Mouse (Mus musculus) kidney, adult 8-10 months (tissue): ENCODE data around the gene Hoxd12.

ENCODE experiments used
- DNase-seq, 2 experiments: peaks; one replicate each; pipeline ENCODE4 v3.0.0; 2022

Hoxd12 gene

DNA sequence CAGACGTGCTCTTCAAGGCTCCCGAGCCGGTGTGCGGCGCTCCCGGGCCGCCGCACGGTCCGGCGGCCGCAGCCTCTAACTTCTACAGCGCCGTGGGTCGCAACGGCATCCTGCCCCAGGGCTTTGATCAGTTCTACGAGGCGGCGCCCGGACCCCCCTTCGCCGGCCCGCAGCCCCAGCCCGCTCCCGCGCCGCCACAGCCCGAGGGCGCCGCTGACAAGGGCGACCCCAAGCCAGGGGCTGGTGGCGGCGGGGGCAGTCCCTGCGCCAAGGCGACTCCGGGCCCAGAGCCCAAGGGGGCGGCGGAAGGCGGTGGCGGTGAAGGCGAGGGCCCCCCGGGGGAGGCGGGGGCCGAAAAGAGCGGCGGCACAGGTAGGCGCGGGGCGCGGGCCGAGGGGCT is 8.0 kb downstream of the Hoxd12 start:
- no peak for DNase-seq

DNA sequence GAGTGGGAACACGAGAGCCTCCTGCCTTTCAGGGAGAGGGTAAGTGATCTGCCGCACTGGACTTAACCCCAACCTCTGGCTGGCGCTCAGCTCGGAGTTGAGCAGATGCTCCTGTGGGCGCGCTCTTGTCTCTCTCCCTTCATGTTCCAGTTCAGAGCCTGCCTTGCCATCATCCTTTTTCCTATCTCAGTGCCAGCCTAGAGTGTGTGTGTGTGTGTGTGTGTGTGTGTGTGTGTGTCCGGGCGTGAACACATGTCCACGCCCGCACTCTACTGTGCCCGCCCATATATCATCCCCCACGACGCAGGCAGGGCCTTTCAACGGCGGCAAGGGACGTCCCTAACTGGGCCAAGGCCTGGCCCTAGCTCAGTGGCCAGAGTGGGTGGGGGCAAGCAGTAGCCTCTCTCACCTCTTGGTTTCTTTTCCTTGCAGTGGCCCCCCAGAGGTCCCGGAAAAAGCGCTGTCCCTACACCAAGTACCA is 8.7 kb downstream of the Hoxd12 start:
- DNase-seq, result no peak

GRCm38 (mm10) chr2:74684106-74684505 is 9.3 kb downstream of the Hoxd12 start:
- DNase-seq, result no peak

- DNase-seq, result no peak
Observed at GRCm38 (mm10) chr2:74685059-74685603, 10.3 kb downstream of the Hoxd12 start.

- DNase-seq, result peak; percentile 80 to 87
Observed at GRCm38 (mm10) chr2:74686301-74686987, 11.6 kb downstream of the Hoxd12 start.

DNA sequence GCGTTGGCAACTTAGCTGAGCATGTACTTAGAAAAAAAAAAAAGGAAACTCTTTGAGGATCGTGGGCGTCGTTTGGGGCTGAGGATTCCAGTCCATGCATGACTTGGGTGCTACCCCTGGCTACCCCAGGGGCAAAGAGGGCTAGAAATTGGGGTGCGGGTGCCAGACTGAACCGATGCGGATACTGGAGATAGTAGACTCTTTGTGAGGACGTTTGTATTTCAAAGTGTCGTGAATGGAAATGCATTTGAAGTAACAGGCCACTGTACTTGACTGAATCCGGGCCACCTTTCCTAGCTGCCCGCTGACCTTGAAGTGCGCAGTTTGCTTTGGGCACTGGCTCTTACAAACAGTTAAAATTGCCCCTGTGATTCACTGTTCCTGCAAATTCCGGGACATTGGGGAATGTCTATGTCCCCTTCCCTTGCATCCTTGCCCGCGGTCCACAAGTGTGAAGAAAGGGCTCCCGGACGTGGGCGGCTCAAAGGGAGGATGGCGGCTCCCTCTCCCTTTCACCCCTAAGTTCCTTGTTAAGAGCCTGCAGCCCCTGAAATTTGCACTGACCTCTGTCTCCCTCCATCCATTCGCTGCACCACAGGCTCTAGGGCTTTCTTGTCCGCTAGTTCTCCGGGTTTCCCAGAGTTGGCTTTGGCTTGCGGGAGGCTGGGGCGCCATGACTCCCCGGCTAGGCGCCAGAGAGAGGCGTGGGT is 12.3 kb downstream of the Hoxd12 start:
- DNase-seq, result no peak

DNA sequence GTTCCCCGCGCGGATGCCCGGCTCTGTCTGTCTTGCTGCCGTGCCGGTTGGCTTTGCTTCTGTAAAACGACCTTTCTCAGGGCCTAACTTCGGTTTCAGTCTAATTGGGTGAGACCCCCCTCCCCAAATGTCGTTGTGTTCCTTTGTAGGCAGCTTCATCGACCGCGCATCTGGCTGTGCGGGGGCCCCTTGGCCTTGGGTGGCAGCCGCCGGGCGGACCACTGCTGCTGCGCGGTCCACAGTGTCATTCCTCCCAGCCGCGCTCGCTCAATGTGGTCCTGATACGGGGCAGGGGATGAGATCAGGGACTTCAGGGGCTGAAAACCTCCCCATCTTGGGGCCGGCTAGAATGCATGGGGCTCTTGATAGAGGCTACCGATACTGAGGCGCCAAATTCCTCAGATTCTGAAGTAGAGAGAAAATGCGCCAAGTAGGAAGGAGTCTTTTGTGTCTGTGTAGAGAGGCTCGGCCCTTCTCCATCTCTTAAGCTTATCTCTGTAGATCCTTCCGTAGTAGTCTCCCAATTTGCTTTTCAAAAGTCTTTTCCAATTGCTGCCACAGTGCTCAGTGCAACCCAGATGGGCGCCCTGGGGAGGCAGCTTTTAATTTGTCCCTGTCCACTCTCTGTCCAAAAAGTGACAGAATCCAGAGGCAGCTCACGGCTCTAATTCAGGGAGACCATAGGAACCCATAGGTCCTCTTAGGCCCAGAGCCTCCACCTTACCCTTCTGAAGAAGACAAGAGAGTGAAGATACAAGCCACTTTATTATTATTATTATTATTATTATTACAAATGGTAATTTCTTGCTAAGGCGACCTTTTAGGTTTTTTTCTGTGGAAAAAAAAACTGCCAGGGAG is 13.1 kb downstream of the Hoxd12 start:
- DNase-seq, result no peak

DNA sequence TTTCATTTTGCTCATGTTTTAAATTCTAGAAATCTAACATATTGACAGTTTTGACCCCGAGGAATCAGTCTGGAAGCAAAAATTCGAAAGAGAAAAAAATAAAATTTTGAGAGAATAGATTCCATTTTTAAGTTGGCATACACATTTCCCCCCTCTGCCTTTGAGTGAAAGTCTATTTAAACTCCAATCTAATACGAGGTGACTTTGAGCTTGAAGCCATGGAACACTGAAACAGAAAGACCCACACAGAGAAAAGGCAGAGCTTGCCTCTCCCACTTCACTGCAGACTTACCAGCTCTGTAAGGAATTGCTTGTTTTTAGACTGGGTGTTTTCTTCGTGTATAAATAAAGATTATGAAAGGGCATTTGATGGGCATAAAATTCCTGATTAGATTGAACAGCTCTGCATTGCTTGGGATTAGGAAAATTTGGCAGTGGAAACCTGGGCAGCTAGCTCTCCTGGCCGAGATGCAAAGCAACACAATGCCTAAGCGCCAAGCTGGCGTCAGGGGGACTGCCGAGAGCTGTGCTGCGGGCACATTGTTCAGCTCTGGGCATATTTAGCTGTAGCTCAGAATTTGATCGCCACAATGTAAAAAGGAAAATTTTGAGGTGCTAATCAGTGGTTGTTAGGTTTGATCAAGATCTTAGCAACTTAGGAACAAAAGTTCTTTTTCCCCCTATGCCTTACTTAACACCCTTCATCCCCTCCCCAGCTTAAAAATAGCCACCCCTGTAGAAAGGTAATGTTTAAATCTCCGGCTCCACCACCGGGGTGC is 14.2 kb downstream of the Hoxd12 start:
- no peak for DNase-seq

- DNase-seq, result peak in 1 of 2 experiments; percentile 27
Observed at GRCm38 (mm10) chr2:74689574-74690337, 14.9 kb downstream of the Hoxd12 start.

GRCm38 (mm10) chr2:74690338-74690716 is 15.5 kb downstream of the Hoxd12 start:
- DNase-seq, result no peak

DNA sequence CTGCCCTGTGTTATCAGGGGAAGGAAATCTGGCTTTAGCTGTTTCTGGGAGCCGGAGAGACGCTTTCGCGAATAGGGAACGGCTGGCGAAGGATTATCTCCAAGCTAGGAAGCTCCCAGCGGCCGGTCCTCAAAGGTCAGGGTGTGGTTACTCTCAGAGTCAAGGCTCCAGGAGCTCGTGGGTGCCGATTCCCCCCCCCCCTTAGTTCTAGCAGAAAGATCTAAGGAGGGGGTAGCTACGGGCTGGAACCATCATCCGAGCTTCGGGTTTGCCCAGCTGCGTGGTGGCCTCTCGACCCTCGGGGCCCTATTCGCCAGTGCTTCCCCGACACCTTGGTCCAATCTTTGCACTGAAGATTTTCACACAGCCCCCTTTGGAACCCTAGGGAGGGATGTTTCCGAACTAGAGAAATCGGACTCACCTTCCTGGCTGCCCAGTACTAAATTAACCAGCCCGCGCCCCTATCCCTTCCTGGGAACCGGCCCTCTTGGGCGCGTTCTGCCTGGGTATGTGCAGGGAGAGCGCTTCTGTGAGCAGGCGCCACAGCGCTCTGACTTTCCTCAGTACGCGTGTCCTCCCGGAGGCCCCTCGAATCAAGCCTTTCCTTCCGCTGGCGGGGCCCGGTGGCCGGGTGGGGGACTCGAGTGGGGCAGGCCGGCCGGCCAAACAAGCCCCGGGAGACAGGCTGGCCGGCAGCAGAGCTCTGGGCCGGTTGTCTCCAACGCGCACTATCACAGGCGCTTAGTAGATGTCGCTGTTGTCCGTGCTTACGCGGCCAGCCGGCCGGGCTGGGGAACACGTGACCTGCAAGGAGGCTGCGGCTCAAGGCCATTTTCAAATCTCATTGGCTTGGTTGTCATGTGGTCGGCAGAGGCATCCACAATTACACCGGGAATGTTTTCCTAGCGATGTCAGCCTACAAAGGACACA is 16.5 kb downstream of the Hoxd12 start, which contains the start of gene Hoxd10:
TSS of gene Hoxd10 (plus strand) at position 903 of the 930 bp plus-strand sequence.
- peak; percentile 88 to 92 for DNase-seq

DNA sequence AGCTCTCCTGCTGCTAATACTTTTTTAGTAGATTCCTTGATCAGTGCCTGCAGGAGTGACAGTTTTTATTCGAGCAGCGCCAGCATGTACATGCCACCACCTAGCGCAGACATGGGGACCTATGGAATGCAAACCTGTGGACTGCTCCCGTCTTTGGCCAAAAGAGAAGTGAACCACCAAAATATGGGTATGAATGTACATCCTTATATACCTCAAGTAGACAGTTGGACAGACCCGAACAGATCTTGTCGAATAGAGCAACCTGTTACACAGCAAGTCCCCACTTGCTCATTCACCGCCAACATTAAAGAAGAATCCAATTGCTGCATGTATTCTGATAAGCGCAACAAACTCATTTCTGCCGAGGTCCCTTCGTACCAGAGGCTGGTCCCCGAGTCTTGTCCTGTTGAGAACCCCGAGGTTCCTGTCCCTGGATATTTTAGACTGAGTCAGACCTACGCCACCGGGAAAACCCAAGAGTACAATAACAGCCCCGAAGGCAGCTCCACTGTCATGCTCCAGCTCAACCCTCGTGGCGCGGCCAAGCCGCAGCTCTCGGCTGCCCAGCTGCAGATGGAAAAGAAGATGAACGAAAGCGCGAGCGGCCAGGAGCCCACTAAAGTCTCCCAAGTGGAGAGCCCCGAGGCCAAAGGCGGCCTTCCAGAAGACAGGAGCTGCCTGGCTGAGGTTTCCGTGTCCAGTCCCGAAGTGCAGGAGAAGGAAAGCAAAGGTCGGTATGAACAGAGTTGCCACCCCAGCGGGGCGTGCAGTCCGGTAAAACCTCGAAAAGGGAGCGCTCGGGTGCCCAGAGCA is 17.4 kb downstream of the Hoxd12 start:
- DNase-seq, result peak in 1 of 2 experiments; percentile 30

GRCm38 (mm10) chr2:74692808-74693431 is 18.1 kb downstream of the Hoxd12 start:
- DNase-seq, result no peak

DNA sequence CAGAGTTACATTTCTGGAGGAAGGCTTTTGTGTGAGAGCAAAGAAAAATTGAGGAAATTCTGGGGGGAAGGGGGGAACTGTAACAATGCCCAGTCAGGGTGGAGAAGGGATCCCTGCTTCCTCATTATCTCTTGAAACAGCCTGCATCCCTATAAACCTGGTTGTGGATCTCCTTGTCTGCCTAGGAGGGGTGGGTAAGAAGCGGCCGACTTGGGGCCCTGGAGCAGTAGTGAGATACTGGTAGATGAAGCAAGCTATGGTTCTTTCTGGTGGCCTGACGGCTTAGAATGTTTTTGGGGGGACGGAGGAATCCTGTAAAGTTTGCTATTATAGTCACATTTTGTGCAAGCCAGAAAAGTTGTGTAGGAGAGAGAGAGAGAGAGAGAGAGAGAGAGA is 18.6 kb downstream of the Hoxd12 start:
- no peak for DNase-seq

DNA sequence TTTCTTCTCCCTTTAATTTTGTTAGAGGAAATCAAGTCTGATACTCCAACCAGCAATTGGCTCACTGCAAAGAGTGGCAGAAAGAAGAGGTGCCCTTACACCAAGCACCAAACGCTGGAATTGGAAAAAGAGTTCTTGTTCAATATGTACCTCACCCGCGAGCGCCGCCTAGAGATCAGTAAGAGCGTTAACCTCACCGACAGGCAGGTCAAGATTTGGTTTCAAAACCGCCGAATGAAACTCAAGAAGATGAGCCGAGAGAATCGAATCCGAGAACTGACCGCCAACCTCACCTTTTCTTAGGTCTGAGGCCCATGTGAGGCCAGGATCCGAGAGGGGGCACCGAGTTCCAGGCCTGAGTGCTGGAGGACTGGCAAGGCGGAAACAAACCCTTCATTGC is 19.3 kb downstream of the Hoxd12 start:
- DNase-seq, result peak; percentile 71 to 72

DNA sequence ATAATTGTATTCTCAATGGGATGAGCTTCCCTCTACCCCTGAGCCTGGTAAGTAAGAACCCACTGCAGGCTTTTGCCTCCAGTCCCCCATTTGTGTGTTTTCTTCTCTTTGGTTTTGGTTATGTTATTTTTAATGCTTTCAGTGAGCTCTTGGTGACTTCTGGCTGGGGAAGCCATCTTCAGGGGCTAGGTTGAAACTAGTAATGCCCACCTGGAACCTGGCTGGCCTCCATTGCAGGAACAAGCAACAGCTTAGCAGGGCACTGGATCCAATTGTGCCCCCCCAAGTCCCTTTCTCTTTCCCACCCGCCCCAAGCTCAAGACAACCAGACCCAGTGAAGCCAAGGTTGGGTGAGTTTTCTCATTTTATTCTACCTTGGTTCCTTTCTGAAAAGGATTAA is 20.6 kb downstream of the Hoxd12 start:
- DNase-seq, result no peak

DNA sequence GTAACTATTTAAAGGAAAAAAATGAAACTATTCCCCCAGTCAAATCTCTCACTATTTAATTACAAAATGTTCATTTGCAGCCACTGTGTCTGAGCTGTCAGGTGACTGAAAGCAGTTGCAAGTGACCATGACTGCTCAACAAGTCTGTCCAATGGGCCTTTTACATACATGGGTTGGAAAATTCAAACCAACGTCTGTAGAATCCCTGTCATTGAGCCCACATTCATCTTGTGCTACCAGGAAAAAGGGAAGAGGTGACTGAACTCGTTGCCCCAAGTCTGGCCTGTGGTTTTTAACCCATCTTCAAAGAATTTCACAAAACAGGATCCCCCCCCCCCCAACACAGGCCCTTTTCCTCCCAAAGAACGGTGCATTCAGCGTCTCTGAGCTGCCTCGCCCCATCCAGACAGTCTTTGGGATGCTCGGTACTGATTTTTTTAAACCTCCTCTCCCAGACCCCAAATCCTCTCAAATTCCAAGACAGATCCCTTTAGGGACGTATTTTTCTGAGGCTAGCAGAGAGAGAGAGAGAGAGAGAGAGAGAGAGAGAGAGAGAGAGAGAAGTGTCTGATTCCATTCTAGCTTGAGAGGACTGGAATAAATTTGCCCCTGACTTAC is 21.1 kb downstream of the Hoxd12 start:
- peak in 1 of 2 experiments; percentile 0 for DNase-seq
